Mouse (Mus musculus) brain, embryonic 14.5 days (tissue): Measurements from ENCODE around the gene Tmem175. TPM values are rescaled to one million over a fixed set of nuclear protein-coding genes. Genes with fewer than 3 reads are reported as not detected.

Experiments used
- DNase-seq: peaks from one replicate; pipeline ENCODE4 v3.0.0-alpha.2; 2011; ENCODE audit warnings: low read depth
- CTCF ChIP-seq: fragments of 200-500 bp; IDR thresholded peaks from 2 replicates; pipeline ENCODE4 v1.5.1; 2012; ENCODE audit warnings: inconsistent platforms, mild to moderate bottlenecking, moderate library complexity, borderline replicate concordance; ENCODE audit not compliant: insufficient read depth, insufficient read length; ENCODE audit errors: extremely low read depth
- POLR2A ChIP-seq: fragments of 200-500 bp; IDR thresholded peaks from 2 replicates; pipeline ENCODE4 v1.6.1; 2012; ENCODE audit warnings: mild to moderate bottlenecking, inconsistent platforms, borderline replicate concordance; ENCODE audit not compliant: poor library complexity, insufficient read depth, insufficient read length, severe bottlenecking; ENCODE audit errors: extremely low read depth
- polyA plus RNA-seq: library from polyadenylated mRNA; depleted of rRNA; stranded (reverse); fragments of >200 nt; gene quantifications from 2 replicates; pipeline ENCODE4 v1.2.3, GENCODE M21; 2012

The Tmem175 gene
- polyA plus RNA-seq, 1 experiment: 32.6 TPM

DNA sequence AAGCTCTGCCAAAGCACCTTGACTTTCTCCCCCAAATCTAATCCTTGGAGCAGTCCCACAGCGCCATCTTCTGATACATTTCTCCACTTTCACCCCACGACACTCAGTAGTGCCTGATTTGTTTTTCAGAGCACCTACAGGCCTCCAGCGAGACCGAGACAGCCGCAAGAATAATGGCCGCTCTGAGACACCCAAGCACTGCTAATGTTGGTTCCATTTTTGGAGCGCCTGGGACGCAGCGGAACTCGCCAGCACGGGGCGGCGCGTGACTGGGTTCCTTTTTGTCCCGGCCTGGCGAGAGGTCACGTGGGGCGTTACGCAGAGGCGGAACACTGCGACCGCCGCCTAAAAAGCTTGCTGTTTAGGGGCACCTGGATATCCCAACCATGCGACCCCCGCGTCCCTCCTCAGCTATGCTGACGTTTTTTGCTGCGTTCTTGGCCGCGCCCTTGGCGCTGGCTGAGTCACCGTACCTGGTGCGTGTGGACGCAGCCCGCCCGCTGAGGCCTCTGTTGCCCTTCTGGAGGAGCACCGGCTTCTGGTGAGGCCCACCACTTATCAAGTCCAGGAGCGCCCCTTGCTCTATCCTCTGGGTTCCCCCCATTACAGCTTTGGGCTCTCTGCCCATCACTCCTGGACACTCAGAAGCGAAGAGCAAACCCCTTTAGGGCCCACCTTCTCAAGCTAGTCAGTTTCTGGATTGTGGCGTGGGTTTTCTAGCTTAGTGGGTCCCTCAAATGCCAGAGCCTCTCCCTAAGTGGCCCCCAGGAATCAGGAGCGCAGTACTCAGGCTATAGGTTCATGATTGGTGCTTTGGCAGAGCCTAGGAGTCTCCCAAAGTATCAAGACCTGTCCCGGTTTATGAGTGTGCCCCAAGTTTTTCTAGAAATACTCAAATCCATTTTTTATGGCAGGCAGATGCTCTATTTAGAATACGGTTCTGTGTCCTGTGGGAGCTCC is 39.7 kb downstream of the Tmem175 start, which contains the start of gene Dgkq:
Gene Dgkq, minus strand, starts transcription at position 696 of the 960 bp plus-strand sequence.
- 0 out of 2 replicates have a peak, but pooled peaks have one; percentile 52 for TF ChIP-seq POLR2A
- peak; percentile 65; the same call in 1 of the 2 replicates for TF ChIP-seq CTCF
- peak; percentile 91 for DNase-seq

DNA sequence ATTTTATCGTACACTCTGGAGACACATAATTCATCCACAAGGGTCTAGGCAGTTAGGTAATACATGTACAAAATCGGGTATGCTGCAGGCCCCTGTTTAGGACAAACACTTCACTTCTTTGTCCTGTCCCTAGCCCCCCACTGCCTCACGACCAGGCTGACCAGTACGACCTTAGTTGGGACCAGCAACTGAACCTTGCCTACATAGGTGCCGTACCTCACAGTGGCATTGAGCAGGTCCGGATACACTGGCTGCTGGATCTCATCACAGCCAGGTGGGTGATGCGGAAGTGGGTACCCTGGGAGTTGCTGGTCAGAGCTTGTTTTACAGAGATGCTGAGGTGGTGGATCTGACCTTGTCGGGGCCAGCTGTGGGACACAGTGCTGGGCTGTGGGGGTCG is 40.4 kb downstream of the Tmem175 start:
- DNase-seq: no peak
- TF ChIP-seq CTCF (no peak), POLR2A (no peak)

DNA sequence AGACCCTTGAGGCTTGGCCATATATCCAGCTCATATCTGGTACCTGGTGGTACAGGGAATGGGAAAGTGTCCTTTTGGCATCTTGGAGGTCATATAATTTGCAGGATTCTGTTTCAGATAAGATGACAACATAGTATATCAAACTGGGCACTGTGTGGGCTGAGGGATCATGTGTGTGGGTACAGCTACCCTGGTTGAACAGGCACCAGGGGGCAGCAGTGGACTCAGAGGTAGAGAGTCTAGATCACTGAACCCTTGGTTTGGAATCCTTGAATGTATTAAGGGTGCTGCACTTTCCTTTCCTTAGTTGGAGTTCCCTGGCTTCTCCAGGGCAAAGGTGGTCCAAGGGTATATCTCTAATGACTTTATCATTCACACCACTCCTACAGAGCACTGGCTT is 41.2 kb downstream of the Tmem175 start:
- TF ChIP-seq CTCF (peak; percentile 37; the same call in 1 of the 2 replicates), POLR2A (no peak)
- peak; percentile 32 for DNase-seq

DNA sequence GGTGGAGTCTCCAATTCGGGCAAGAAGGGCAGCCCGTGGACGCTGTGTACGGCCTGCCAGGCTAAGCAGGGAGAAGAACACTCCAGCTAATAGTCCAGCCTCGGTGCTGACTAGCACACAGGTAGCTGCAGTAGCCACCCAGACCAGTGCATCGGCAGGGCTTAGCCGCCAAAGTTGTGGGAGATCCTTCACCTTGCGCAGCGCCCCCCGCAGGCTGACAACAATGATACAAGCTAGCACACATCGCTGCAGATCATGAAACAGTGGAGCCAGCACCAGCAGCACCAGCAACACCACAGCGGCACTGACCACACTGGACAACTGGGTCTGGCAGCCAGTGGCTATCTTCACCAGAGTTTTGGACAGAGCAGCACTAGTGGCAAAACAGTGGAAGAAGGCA is 42.2 kb downstream of the Tmem175 start:
- DNase-seq: no peak
- TF ChIP-seq POLR2A (no peak), CTCF (no peak)

DNA sequence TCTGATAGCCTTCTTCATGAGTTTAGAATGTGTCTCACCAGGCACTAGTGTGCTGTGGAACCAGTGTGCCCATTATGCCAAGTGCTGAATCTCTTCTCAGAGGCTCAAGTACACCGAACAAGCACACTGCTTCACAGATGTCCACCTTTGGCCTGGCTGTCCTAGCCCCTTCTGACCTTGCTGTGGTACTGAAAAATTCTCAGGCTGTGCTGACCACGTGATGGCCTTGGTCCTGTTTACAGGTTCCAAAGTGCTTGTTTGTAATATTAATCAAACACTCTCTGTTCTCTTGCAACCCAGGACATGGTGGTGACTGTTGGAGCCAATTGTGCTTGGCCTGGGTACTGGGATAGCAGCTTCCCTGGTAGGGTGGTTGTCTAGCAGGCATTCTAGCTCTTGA is 45.1 kb downstream of the Tmem175 start:
- TF ChIP-seq POLR2A (no peak), CTCF (no peak)
- no peak for DNase-seq

DNA sequence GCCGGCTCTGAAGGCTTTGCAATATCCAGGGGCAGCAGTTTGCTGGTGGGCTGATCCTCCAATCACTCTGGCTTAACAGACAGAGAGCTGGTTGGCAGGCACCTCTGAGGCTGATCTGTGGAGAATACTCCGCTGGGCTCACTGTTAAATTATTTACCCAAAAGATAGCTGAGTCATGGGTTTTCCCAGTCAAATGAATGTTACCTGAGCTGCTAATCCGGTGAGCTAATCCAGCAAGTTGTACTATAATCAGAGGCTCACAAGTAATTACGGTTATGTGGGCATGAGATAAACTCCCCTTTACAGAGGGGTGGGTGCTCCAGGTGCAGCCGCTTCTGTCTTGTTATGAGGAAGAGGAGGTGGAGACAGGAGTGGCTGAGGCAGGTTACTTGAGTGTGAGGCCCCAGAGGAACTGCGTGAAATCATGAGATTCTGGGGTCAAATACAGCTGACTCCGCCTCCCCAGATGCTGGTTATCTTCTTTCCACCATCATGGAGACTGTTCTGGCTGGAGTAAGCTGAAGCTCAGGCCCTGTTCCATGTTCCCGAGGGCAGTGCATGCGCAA is 45.8 kb downstream of the Tmem175 start, which contains the start of gene Slc26a1:
Gene Slc26a1, minus strand, starts transcription at position 319 of the 566 bp plus-strand sequence.
- no peak for TF ChIP-seq POLR2A
- TF ChIP-seq CTCF: no peak
- no peak for DNase-seq

DNA sequence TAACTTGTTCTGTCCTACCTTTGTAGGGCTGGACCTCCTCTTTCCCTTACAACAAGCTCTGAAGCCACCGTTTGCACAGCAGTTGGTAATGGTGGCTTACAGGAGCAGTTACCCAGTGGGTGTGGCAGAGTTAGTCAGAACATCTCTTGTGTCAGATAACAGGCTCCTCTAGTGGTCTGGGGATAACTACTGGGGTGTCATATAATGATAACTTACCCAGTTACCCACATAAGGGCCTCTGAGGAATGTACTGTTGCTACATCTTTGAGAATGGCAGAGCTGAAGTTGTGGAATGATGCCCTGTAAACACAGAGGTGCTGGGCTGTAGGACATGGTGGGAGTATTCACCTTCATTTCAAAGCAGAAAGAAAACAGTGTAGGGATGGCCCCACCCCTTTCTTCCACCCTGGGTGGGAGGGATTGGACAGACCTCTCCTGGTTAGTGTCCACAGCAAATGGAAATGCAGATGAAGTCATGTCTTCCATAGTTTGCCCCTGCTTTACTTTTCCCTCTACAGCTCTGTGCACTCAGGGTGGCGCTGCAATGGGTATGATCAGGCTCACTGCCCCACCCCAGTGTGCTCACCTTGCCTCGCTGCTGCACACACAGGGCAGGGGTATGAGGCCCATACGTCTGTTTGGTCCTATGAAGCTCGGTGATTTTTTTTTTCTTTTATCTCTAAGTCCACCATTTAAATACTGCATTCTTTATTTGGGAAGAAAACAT is 47.4 kb downstream of the Tmem175 start:
- TF ChIP-seq POLR2A (no peak), CTCF (no peak)
- DNase-seq: no peak

DNA sequence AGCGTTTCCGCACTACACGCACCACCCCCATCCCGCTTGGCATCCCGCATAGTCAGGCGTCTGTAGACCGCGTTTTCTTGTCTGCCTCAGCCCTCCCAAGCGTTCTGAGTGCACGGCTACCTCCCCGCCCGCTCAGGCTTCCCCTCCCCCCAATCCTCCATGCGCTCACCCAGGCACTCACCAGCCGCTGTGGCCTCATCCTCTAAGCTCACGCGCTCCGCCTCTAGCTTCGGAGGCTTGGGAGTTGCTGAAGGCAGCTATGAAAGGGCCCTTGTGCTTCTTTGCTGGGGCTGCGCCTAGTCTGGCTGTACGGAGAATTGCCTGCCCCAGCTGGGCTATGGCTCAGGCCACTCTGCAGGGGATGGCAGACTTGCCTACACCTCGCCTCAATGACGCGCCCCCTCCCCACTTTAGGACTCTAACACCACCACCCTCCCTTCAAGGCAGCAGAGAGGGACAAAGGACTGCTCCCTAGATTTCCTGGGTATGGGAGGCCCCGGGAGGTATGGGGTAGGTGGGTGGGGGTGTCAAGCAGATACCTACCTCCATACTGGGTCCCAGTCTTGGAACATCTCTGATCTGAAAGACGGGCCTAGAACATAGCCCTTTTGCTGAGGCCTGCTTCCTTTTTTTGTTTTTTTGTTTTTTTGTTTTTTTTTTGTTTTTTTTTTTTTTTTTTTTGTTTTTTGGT is 48.2 kb downstream of the Tmem175 start:
- DNase-seq: peak; percentile 94
- no peak for TF ChIP-seq CTCF
- peak; percentile 7; the same call in 1 of the 2 replicates for TF ChIP-seq POLR2A

DNA sequence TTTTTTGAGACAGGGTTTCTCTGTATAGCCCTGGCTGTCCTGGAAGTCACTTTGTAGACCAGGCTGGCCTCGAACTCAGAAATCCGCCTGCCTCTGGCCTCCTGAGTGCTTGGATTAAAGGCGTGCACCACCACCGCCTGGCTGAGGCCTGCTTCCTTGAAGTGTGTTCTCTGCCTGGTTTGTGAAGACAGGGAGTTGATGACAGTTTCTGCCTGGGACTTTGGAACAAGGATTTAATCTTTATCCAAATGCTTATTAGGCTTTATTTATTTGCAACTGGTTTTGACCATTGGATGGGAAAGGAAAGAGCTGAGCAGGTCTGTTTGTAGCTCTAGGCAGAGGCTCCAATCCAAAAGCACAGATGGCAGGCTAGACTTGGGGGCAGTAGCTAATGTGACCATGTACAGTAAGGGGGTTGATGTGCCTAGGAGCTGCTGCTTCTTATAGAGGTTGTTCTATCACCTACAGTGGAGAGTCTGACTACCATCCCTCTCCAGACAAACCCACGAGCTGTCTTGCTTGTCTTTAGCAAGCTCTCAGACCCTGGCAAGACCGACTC is 48.8 kb downstream of the Tmem175 start:
- DNase-seq: no peak
- TF ChIP-seq CTCF (no peak), POLR2A (no peak)

DNA sequence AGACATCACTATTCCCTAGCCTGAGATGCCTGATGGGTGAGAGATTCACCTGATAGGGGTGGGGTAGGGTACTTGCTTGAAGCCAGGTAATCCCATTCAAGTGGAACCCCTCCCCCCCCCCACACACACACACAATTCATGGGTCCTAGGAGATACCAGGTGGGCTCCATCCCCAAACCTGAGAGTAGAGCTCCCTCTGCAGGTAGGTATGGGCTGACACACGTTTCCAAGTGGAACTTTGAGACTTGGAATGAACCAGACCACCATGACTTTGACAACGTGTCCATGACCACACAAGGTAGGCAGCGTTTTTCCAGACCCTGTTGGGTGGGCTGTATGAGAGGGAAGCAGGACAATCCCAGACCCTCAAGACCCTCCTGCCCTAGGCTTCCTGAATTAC is 50.3 kb downstream of the Tmem175 start:
- TF ChIP-seq CTCF (peak; percentile 19; the same call in 1 of the 2 replicates), POLR2A (no peak)
- no peak for DNase-seq
